Comparison of ENCODE assay signal across 9 mouse cellular contexts in genomic region chr11:96976379-96976687, GRCm38 (mm10). TPM values are rescaled to one million over a fixed set of nuclear protein-coding genes. Genes with fewer than 3 reads are reported as not detected.
DNase-seq lines count a peak whose midpoint lies in the region; ATAC-seq and TF ChIP-seq lines count a peak whose summit lies in the region.
"Had no signal": no experiment of that assay in that cellular context is flagged by ENCODE, and none has a peak within 500 bp of the region (broad histone marks: within the 10 kb centered on the region; RNA-seq: fewer than 3 reads in every experiment).

No protein-coding gene starts in this region.

- TF ChIP-seq EP300 in lung, postnatal 0 days (IDR thresholded peaks at IDR 0.05), result no peak

- peak; percentile 24 for DNase-seq in lung, postnatal 0 days (ENCODE audit: low spot score)
- no peak for DNase-seq in lung, postnatal 4 days
- no peak for DNase-seq in forebrain, embryonic 11.5 days (ENCODE audit: low spot score)
- no peak for DNase-seq in limb, embryonic 11.5 days (ENCODE audit: low spot score)
- DNase-seq in natural killer cell, adult 2 months (ENCODE audit: low spot score in 2 of 2), result no peak
- DNase-seq in cerebellum, postnatal 36 days, result no peak
- DNase-seq: spleen, adult 18-20 months had no signal

- H3K9ac ChIP-seq in lung, postnatal 0 days (replicated peaks; ENCODE audit: low read depth), result no peak overlapping the region
- H3K9ac ChIP-seq in forebrain, embryonic 11.5 days (ENCODE audit: low read length), result peak overlapping the region; percentile 98
- H3K9ac ChIP-seq in limb, embryonic 11.5 days (ENCODE audit: low read length), result peak overlapping the region; percentile 90
- H3K9ac ChIP-seq in neural tube, embryonic 15.5 days (replicated peaks), result peak overlapping the region; percentile 94

- H3K4me3 ChIP-seq in lung, postnatal 0 days (ENCODE audit: low read depth, low read length), result peak overlapping the region; percentile 72
- peak overlapping the region; percentile 94 for H3K4me3 ChIP-seq in forebrain, embryonic 11.5 days (ENCODE audit: low read depth, low read length)
- H3K4me3 ChIP-seq in limb, embryonic 11.5 days (ENCODE audit: low read depth, low read length), result peak overlapping the region; percentile 87
- peak overlapping the region; percentile 87 for H3K4me3 ChIP-seq in neural tube, embryonic 15.5 days (replicated peaks)

- 18% methylated on average over 3 of the region's 3 CpGs for WGBS in lung, postnatal 0 days
- WGBS in forebrain, embryonic 11.5 days, result 54% methylated on average over 3 of the region's 3 CpGs
- WGBS in limb, embryonic 11.5 days, result 64% methylated on average over 3 of the region's 3 CpGs
- WGBS in neural tube, embryonic 15.5 days, result 47% methylated on average over 3 of the region's 3 CpGs

- H3K36me3 ChIP-seq in lung, postnatal 0 days (ENCODE audit: insufficient read depth, low read length), result no peaks in the 10 kb centered on the region
- no peaks in the 10 kb centered on the region for H3K36me3 ChIP-seq in forebrain, embryonic 11.5 days (ENCODE audit: control insufficient read depth, insufficient read depth, low read length)
- H3K36me3 ChIP-seq in limb, embryonic 11.5 days (ENCODE audit: control insufficient read depth, insufficient read depth, low read length), result no peaks in the 10 kb centered on the region
- no peaks in the 10 kb centered on the region for H3K36me3 ChIP-seq in neural tube, embryonic 15.5 days

- peak overlapping the region; percentile 67 for H3K4me2 ChIP-seq in lung, postnatal 0 days (replicated peaks; ENCODE audit: low read depth, low read length)
- peak overlapping the region; percentile 82 for H3K4me2 ChIP-seq in forebrain, embryonic 11.5 days (ENCODE audit: low read depth, low read length, severe bottlenecking)
- H3K4me2 ChIP-seq in limb, embryonic 11.5 days (ENCODE audit: low read depth, severe bottlenecking), result peak overlapping the region; percentile 72
- peak overlapping the region; percentile 60 for H3K4me2 ChIP-seq in neural tube, embryonic 15.5 days

- ATAC-seq in lung, postnatal 0 days, result no peak
- ATAC-seq in forebrain, embryonic 11.5 days (replicated peaks; ENCODE audit: low FRiP score), result no peak
- no peak for ATAC-seq in limb, embryonic 11.5 days (ENCODE audit: insufficient number of reproducible peaks, low FRiP score, low TSS enrichment, low read depth)
- ATAC-seq in neural tube, embryonic 15.5 days (ENCODE audit: low FRiP score), result no peak
- no peak for ATAC-seq in inflammation-experienced regulatory T-cells, adult 6 months

- no peaks in the 10 kb centered on the region for H3K27me3 ChIP-seq in lung, postnatal 0 days (replicated peaks; ENCODE audit: insufficient read depth, low read length)
- no peaks in the 10 kb centered on the region for H3K27me3 ChIP-seq in forebrain, embryonic 11.5 days (ENCODE audit: control insufficient read depth, insufficient read depth, low read length)
- H3K27me3 ChIP-seq in limb, embryonic 11.5 days (ENCODE audit: control insufficient read depth, insufficient read depth, low read length), result no peaks in the 10 kb centered on the region
- no peaks in the 10 kb centered on the region for H3K27me3 ChIP-seq in neural tube, embryonic 15.5 days (replicated peaks)

- peak overlapping the region; percentile 96 for H3K27ac ChIP-seq in lung, postnatal 0 days (ENCODE audit: low read length)
- H3K27ac ChIP-seq in forebrain, embryonic 11.5 days (ENCODE audit: low read depth, low read length), result no peak overlapping the region
- 0 out of 2 replicates have a peak overlapping the region, but pooled peaks have one; percentile 42 for H3K27ac ChIP-seq in limb, embryonic 11.5 days (replicated peaks; ENCODE audit: low read depth, low read length)
- peak overlapping the region; percentile 99 for H3K27ac ChIP-seq in neural tube, embryonic 15.5 days (replicated peaks)

- no peaks in the 10 kb centered on the region for H3K9me3 ChIP-seq in lung, postnatal 0 days (ENCODE audit: low read length)
- no peaks in the 10 kb centered on the region for H3K9me3 ChIP-seq in forebrain, embryonic 11.5 days (ENCODE audit: control insufficient read depth, low read length)
- no peaks in the 10 kb centered on the region for H3K9me3 ChIP-seq in limb, embryonic 11.5 days (ENCODE audit: control insufficient read depth, low read length)
- no peaks in the 10 kb centered on the region for H3K9me3 ChIP-seq in neural tube, embryonic 15.5 days (replicated peaks)

- H3K4me1 ChIP-seq in lung, postnatal 0 days (ENCODE audit: insufficient read depth, low read depth, low read length), result peaks cover 30% of the 10 kb centered on the region
- peaks cover 12% of the 10 kb centered on the region for H3K4me1 ChIP-seq in forebrain, embryonic 11.5 days (replicated peaks; ENCODE audit: control insufficient read depth, insufficient read depth, low read length)
- H3K4me1 ChIP-seq in limb, embryonic 11.5 days (ENCODE audit: control insufficient read depth, insufficient read depth, low read length), result peaks cover 12% of the 10 kb centered on the region
- peaks cover 55% of the 10 kb centered on the region for H3K4me1 ChIP-seq in neural tube, embryonic 15.5 days

- no peak for TF ChIP-seq CTCF in lung, postnatal 0 days (IDR thresholded peaks at IDR 0.05)

RNA-seq across cellular contexts. Expression of gene Sp2, which starts 6.4 kb away (rescaled TPM):
- 9.1 and 10.6 TPM in 2 replicates for polyA plus RNA-seq in lung, postnatal 0 days (2015; fragmentation: Nextera tagmentation; extraction: Ambion mirVana)
- polyA plus RNA-seq in forebrain, embryonic 11.5 days (2014; fragmentation: Nextera tagmentation; extraction: Ambion mirVana), result 30.9 and 31.0 TPM in 2 replicates
- 23.4 and 25.8 TPM in 2 replicates for polyA plus RNA-seq in limb, embryonic 11.5 days (2014; fragmentation: Nextera tagmentation; extraction: Ambion mirVana)
- polyA plus RNA-seq in neural tube, embryonic 15.5 days (2015; fragmentation: Nextera tagmentation; extraction: Ambion mirVana), result 13.0 and 15.8 TPM in 2 replicates
- 10 to 100 TPM; 20.4 to 24.7 (median 20.9) TPM for polyA plus RNA-seq in inflammation-experienced regulatory T-cells, adult 6 months (2017; shearing (Covaris generic))

RNA-seq across cellular contexts. Expression of gene Pnpo, which starts 32.5 kb away (rescaled TPM):
- polyA plus RNA-seq in lung, postnatal 0 days (2015; fragmentation: Nextera tagmentation; extraction: Ambion mirVana), result 28.7 and 30.0 TPM in 2 replicates
- 24.8 and 28.8 TPM in 2 replicates for polyA plus RNA-seq in forebrain, embryonic 11.5 days (2014; fragmentation: Nextera tagmentation; extraction: Ambion mirVana)
- polyA plus RNA-seq in limb, embryonic 11.5 days (2014; fragmentation: Nextera tagmentation; extraction: Ambion mirVana), result 25.5 and 27.5 TPM in 2 replicates
- polyA plus RNA-seq in neural tube, embryonic 15.5 days (2015; fragmentation: Nextera tagmentation; extraction: Ambion mirVana), result 30.8 and 35.8 TPM in 2 replicates
- polyA plus RNA-seq in inflammation-experienced regulatory T-cells, adult 6 months (2017; shearing (Covaris generic)), result 10 to 100 TPM; 19.0 to 35.1 (median 30.7) TPM

RNA-seq across cellular contexts. Expression of gene Sp6, which starts 36.9 kb away (rescaled TPM):
- polyA plus RNA-seq in lung, postnatal 0 days (2015; fragmentation: Nextera tagmentation; extraction: Ambion mirVana), result 0.56 and 0.81 TPM in 2 replicates
- polyA plus RNA-seq in forebrain, embryonic 11.5 days (2014; fragmentation: Nextera tagmentation; extraction: Ambion mirVana), result 0.17 TPM in 1 of 2 replicates, not detected in the other
- polyA plus RNA-seq in limb, embryonic 11.5 days (2014; fragmentation: Nextera tagmentation; extraction: Ambion mirVana), result 2.1 and 2.4 TPM in 2 replicates
- polyA plus RNA-seq in neural tube, embryonic 15.5 days (2015; fragmentation: Nextera tagmentation; extraction: Ambion mirVana), result 0.23 and 0.52 TPM in 2 replicates
- polyA plus RNA-seq in inflammation-experienced regulatory T-cells, adult 6 months (2017; shearing (Covaris generic)), result 1 to 10 TPM in 1 of 3 experiments, under 1 TPM in 1, not detected in 1; 0.19 to 2.7 TPM

RNA-seq across cellular contexts. Expression of gene Prr15l, which starts 48.4 kb away (rescaled TPM):
- 126 and 127 TPM in 2 replicates for polyA plus RNA-seq in lung, postnatal 0 days (2015; fragmentation: Nextera tagmentation; extraction: Ambion mirVana)
- polyA plus RNA-seq in forebrain, embryonic 11.5 days (2014; fragmentation: Nextera tagmentation; extraction: Ambion mirVana), result 0.25 and 0.29 TPM in 2 replicates
- polyA plus RNA-seq in limb, embryonic 11.5 days (2014; fragmentation: Nextera tagmentation; extraction: Ambion mirVana), result 0.35 and 0.97 TPM in 2 replicates
- 0.47 and 5.2 TPM in 2 replicates for polyA plus RNA-seq in neural tube, embryonic 15.5 days (2015; fragmentation: Nextera tagmentation; extraction: Ambion mirVana)
- under 1 TPM; 0.21 to 0.62 (median 0.40) TPM for polyA plus RNA-seq in inflammation-experienced regulatory T-cells, adult 6 months (2017; shearing (Covaris generic))

RNA-seq across cellular contexts. Expression of gene Scrn2, which starts 53.4 kb away (rescaled TPM):
- polyA plus RNA-seq in lung, postnatal 0 days (2015; fragmentation: Nextera tagmentation; extraction: Ambion mirVana), result 15.7 and 17.2 TPM in 2 replicates
- 31.2 and 31.6 TPM in 2 replicates for polyA plus RNA-seq in forebrain, embryonic 11.5 days (2014; fragmentation: Nextera tagmentation; extraction: Ambion mirVana)
- 31.9 and 34.4 TPM in 2 replicates for polyA plus RNA-seq in limb, embryonic 11.5 days (2014; fragmentation: Nextera tagmentation; extraction: Ambion mirVana)
- 12.6 and 18.5 TPM in 2 replicates for polyA plus RNA-seq in neural tube, embryonic 15.5 days (2015; fragmentation: Nextera tagmentation; extraction: Ambion mirVana)
- polyA plus RNA-seq in inflammation-experienced regulatory T-cells, adult 6 months (2017; shearing (Covaris generic)), result 1 to 10 TPM; 6.2 to 8.8 (median 6.5) TPM
